Mouse (Mus musculus) frontal cortex, postnatal 10 days (tissue): ENCODE measurements at regions not wholly inside any gene's neighbourhood (a gene's known extent, or its start where the extent isn't known, plus 50 kb on each side); places are given as distances from the start of the nearest gene placed in this dataset.

ENCODE experiments used
- DNase-seq, 2 experiments: peaks; one replicate each; pipeline ENCODE4 v3.0.0; 2022; ENCODE audit warnings: low spot score in 2 of 2, mixed read lengths in 1 of 2

GRCm38 (mm10) chr2:74977828-74978227 is 152.2 kb downstream of the Mtx2 start:
- no peak for DNase-seq

DNA sequence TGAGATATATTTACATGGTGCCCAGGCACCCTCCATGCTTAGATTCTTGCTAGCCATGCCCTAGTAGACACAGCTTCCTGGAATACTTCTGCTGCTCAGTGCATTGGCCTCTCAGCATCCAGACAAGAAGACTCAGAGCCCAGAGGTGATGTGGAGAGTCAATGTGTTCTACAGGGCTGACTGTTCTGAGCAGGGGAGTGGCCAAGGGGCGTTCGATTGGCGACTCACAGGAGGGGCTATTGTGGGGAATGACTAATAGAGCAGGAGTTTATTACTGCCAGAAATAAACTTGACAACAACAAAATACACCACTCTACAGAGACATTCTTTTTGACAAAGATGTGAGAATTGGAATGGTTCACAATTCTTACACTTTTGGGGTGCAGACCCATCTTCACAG is 156.3 kb downstream of the Mtx2 start:
- no peak for DNase-seq

DNA sequence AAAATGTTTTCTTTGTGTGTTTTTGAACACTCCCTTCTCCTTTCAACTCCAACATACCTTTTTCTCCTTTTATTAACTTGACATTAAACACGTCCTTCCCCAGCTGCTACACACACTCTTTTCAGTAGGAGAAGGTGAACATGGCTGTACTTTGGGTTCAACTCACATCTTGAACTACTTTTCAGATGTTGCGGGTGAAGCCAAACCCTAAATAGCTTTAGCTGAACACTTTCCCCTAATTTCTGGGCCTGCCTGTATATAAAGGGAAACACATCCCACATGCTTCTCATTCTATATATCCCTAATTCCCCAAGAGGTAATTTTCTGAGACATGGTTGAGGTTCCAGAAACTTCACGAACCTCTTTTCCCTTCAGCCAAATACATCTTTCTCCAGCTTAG is 168.2 kb downstream of the Mtx2 start:
- DNase-seq: no peak

GRCm38 (mm10) chr2:74994998-74995397 is 169.4 kb downstream of the Mtx2 start:
- no peak for DNase-seq

DNA sequence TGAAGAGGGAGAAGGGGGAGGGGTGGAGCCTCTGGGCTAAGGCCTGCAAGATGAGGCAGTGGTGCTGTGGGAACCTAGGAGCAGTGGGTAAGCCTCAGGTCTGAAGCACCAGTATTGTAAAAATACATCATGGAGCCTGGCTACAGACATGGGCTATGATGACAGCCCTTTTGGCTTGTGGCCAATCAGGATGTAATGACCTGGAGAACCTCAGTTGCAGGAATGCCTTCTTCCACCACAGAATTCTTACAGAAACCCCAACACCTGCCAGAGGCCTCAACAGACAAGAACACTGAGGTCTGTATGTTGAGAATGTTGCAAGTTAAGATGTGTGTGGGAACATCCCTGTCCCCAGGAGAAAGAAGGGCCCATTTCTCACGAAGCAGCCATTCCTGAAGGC is 172.1 kb downstream of the Mtx2 start:
- DNase-seq: no peak

GRCm38 (mm10) chr2:75000368-75000796 is 174.8 kb downstream of the Mtx2 start:
- no peak for DNase-seq

- DNase-seq: no peak
Observed at GRCm38 (mm10) chr2:75002562-75002961, 177.0 kb downstream of the Mtx2 start.

GRCm38 (mm10) chr2:75008116-75008515 is 182.5 kb downstream of the Mtx2 start:
- DNase-seq: no peak

DNA sequence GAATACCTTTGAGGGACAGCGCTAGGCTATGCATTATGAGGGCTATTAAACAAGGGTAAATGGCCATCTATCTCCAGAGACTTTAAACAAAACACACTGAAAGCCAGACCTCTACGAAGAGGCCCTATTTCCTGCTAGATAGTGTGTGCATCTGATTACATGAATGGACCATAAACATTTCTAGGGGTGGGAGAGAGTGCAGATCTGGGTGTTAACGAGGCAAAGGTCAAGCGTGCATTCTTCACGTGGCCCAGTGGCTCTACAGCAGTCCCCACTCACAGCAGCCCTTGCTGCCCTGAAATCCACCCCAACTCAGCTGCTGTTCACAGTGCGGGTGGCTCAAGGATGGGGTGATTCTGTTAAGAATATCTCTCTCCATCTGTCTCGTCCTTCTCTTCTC is 185.0 kb downstream of the Mtx2 start:
- no peak for DNase-seq

- DNase-seq: no peak
Observed at GRCm38 (mm10) chr2:75012046-75012445, 186.4 kb downstream of the Mtx2 start.

DNA sequence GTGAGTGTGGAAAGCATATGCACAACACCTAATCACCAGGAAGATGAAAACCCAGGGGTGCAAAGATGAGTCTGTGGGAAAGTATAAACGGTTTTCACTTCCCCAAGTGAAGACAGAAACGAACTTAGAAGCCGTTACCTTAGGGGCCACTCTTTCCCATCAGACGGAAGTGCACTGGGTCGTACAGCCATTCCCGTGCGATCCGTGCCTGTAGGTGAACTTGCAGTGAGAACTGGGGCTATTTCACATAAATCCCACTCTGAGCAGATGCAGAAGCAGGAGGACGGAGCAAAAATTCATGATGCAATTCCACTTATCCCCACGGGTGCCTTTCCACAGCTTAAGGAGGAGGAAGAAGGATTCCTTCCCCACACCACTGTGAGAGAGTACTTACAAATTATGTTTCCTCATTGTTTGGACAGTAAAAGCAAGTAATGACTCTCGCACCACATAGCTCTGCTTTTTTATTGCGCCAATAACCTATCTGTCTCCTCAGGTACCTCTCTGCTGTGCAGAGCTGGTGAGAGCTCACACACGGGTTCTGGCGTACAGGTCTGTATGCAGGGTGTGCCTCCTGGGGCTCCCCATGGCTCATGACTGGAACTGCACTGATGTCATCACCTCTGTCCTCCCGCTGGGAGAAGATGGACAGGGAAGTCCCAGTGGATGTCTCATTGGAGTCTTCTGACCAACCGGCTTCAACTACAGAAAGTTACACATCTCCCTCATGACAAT is 189.6 kb downstream of the Mtx2 start:
- DNase-seq: no peak

- no peak for DNase-seq
Observed at GRCm38 (mm10) chr2:75019459-75019858, 193.9 kb downstream of the Mtx2 start.

DNA sequence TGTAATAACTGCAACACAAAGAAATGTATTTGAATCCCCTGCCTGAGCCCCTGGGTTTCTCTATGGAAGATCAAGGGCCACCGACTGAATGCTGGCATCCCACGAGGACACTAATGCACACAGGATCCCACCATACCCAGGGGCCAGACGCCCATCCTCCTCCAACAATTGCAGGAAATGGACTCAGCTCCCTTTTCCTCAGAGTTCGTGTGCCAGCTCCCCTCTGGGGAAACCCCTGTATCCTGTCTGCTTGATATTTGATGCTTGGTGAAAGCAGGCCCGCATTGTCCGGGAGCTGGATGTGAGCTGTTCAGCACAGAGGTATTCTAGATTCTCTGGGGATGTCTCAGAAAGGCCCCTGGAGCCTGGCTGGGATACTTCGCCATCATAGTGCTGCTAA is 196.0 kb downstream of the Mtx2 start:
- DNase-seq: no peak

DNA sequence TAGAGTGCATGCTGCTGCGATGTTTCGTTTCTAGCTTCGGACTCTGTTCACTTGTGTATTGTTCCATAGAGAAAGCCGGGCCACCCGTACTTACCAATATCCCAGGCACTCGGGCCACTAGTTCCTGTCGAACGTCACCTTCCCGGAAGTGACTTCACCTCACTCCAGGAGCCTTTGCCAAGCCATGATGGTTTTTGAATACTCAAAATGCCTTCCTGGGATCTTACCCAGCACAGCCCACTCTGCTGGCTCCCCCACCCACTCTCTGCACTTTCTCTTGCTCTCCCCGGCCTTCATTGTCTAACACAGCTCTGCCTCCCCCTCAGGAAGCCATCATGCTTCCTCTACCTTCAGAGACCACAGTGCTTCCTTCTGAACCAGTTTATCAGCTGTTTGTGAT is 202.5 kb downstream of the Mtx2 start:
- DNase-seq: no peak

DNA sequence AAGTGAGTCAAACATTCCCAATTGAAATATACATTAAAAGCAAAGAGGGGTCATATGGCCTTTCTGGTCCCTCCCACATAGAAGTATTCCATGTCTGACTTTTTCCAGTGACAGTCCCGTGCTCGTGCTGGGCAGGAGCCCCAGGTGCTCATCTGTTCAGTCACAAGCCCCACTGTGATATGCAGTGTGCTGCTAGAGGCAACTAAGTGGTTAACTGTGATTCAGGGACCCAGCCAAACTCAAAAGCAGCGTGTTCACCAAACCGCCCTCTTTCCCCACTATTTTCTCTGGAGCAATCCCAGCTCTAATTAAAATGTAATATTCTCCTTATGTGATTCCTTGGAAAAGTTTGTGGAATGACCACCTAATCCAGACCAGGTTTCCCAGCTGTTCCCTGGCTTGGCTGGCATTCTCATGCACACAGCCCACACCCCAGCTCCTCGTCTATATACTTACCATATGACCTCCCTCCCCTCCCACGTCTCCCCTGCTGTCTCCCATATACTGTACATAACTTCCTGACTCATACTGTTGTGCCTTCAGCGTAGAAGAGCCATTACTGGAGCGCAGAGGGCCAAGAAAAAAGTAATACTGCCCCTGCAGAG is 203.6 kb downstream of the Mtx2 start:
- DNase-seq: no peak

DNA sequence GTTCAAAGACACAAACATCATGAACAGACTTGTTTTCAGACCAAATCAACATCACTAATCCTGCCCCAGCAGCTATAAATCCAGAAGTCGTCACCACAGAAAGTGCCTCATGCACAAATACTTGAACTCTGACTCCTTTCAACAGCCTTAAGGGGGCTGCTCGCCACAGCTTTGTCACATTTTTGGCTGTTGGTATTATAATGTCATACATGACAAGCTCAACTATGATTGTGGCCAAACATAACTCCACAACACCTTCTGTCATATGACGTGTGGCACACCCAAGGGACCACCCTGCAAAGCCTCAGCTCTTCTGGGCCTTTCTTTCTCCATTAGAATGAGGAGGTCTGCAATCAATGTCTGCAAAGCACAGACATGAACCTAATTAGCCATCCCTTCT is 209.1 kb downstream of the Mtx2 start:
- DNase-seq: no peak

DNA sequence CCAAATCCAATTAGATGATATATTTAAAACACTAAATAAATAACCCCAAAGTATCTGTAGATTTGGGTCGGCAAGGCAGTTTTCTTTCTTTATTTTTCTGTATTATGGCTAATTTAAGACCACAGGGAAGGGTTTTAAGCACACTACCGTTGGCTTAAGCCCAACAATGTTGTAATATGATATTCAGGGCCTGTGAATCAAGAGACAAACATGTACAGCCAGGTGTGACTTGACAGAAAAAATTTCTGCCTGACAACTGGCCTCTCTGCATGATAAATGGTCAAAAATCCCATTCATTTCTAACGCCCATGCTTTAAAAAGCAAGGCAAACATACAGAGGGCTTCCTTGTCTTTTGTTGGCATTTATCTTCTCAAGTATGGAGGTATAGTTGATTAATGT is 213.5 kb downstream of the Mtx2 start:
- DNase-seq: no peak

DNA sequence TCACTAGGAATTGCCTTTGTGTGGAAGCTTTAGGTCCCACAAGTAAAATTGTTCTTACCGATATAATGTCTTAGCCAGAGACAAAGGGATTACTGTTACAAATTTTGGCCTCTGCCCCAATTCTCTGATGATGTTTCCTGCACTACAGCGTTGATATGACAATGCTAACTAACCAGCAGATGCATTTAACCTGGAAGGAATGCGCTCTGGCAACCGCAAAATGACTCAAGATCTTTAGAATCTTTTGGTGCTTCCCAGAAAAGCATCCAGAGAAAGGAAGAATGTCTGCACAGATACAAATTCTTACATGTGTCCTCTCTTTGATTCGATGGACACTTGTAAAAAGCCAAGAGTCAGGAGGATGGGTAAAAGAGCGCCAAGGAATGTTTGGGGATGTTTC is 221.3 kb downstream of the Mtx2 start:
- no peak for DNase-seq

GRCm38 (mm10) chr2:75048071-75048470 is 222.5 kb downstream of the Mtx2 start:
- no peak for DNase-seq

- peak; percentile 10 to 13 for DNase-seq
Observed at GRCm38 (mm10) chr2:75054474-75055186, 229.0 kb downstream of the Mtx2 start.

- DNase-seq: peak in 1 of 2 experiments; percentile 38
Observed at GRCm38 (mm10) chr2:75055187-75055543, 229.6 kb downstream of the Mtx2 start.

GRCm38 (mm10) chr2:75061009-75061408 is 235.4 kb downstream of the Mtx2 start:
- DNase-seq: no peak
